Mouse (Mus musculus): ENCODE results near the gene Psmb11.
A peak's percentile ranks its signal among the peaks of the same experiment; 100 is the strongest.
"Not testable (repeated sequence)": the region's sequence is repeated elsewhere in the genome, so short reads cannot be mapped to it uniquely, and the experiment has no call there.

Gene Psmb11

GRCm38 (mm10) chr14:54603686-54604085 lies 17.5 kb upstream of the Psmb11 start:
- no peak for DNase-seq (ENCODE audit: low spot score)

GRCm38 (mm10) chr14:54605752-54606321 lies 15.4 kb upstream of the Psmb11 start, which contains the start of gene 4931414P19Rik:
4931414P19Rik (minus strand) TSS chr14:54605993.
- DNase-seq (ENCODE audit: low spot score) = peak; percentile 86

- DNase-seq (ENCODE audit: low spot score) = no peak
Observed at GRCm38 (mm10) chr14:54607226-54607625, 14.0 kb upstream of the Psmb11 start.

DNA sequence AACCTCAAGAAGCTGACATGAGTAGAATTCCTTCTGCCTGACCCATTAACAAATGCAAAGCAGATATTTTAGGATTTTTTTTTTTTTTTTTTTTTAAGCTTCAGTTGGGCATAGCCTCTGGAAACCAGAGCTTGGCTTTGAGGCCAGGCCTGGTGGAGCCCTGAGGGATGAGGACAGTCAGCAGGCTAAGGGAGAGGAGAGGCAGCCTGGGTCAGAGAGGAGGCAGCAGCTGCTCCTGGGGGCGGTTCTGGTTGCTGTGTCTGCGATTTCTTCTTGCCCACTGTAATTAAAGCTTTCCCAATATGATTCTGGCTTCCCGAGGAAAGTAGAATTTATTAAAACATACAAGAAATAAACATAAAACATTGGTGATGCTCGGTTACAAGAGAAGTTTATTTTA lies 12.0 kb upstream of the Psmb11 start:
- DNase-seq (ENCODE audit: low spot score) = no peak

GRCm38 (mm10) chr14:54609962-54610361 lies 11.3 kb upstream of the Psmb11 start:
- DNase-seq (ENCODE audit: low spot score) = peak; percentile 33

DNA sequence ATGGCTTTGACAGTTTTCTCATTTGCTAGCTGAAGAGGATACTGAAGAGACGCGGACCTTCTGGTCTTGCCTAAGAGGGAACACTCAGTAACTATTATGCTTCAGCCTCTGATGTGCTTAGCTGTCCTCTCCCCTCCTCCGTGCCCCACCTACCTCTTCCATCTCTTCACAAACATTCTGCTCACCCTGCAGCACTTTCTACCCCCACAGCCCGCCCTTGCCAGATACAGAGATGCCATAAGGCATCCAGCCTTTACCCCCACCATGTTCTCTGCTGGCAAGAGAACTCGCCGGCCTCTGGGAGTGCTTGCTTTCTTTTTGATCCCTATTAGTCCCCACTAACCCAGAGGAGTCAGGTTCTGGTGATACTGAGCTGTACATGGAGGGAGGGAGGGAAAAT lies 10.6 kb upstream of the Psmb11 start:
- no peak for DNase-seq (ENCODE audit: low spot score)

DNA sequence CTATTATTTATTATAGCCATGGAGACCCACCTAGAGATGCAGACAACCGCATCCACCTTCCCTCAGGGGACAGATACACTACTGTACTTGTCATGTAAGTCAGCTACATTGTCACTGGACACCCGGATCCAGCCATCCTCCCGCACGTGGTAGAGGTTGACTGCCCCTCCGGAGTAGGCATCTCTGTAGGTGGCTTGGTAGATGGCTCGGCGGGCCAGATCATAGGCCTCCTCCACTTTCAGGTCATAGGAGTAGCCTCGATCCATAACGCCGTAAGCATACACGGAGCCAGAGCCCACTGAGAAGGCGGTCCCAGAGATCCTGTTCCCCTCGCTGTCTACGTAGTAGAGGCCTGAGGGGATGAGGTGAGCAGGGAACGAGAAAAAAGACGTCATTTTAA lies 7.1 kb upstream of the Psmb11 start:
- DNase-seq (ENCODE audit: low spot score) = not testable (repeated sequence)

- no peak for DNase-seq (ENCODE audit: low spot score)
Observed at GRCm38 (mm10) chr14:54616226-54616825, 4.9 kb upstream of the Psmb11 start.

GRCm38 (mm10) chr14:54617152-54617896 lies 3.9 kb upstream of the Psmb11 start:
- no peak for DNase-seq (ENCODE audit: low spot score)

GRCm38 (mm10) chr14:54617897-54618365 lies 3.3 kb upstream of the Psmb11 start, which contains the start of gene Psmb5:
Psmb5 (minus strand) TSS chr14:54618022.
- DNase-seq (ENCODE audit: low spot score) = peak; percentile 89

GRCm38 (mm10) chr14:54623334-54623733 lies 2.1 kb downstream of the Psmb11 start:
- no peak for DNase-seq (ENCODE audit: low spot score)

DNA sequence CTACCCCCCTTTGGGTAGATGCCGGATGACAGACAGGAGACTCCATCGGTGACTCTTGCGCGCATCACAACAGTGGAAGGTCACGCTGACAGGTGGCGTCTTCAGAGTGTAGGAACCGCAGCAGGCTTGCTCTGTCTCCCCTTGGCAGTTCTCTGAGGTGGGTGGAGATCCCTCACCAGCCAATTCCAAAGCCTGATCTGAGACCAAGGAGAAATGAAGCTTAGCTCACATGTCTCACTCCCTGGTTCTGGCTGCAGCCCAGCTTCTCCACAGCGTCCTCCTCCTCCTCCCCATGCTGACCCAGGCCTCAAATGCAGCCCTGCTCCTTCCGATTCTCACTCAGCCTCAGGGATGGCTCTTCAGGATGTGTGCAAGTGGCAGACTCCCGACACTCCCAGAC lies 3.7 kb downstream of the Psmb11 start:
- no peak for DNase-seq (ENCODE audit: low spot score)

- DNase-seq (ENCODE audit: low spot score) = no peak
Observed at GRCm38 (mm10) chr14:54628103-54628502, 6.9 kb downstream of the Psmb11 start.

- DNase-seq (ENCODE audit: low spot score) = no peak
Observed at GRCm38 (mm10) chr14:54629797-54630196, 8.6 kb downstream of the Psmb11 start.

GRCm38 (mm10) chr14:54630583-54631239 lies 9.5 kb downstream of the Psmb11 start:
- no peak for DNase-seq (ENCODE audit: low spot score)

- no peak for DNase-seq (ENCODE audit: low spot score)
Observed at GRCm38 (mm10) chr14:54631240-54631599, 10.0 kb downstream of the Psmb11 start.

DNA sequence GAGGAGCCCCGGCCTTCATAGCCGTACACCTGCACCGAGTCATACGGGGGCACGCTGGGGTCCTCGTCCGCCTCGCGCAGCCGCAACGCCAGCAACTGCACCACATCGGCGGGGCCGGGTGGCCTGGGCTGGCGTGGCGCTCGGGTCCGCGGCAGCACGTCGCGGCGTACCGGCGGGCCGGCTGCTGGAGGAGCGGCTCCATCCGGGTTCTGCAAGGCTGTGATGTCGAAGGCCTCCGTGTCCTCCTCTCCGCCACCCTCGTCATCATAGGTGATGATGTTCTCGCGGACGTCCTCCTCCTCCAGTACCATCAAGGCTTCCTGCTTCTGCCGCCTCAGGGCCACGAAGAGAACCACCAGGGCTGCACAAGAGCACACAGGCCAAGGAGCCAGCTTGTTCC lies 11.0 kb downstream of the Psmb11 start:
- DNase-seq (ENCODE audit: low spot score) = no peak

- DNase-seq (ENCODE audit: low spot score) = no peak
Observed at GRCm38 (mm10) chr14:54634182-54634581, 12.9 kb downstream of the Psmb11 start.

- peak; percentile 35 for DNase-seq (ENCODE audit: low spot score)
Observed at GRCm38 (mm10) chr14:54636954-54637353, 15.7 kb downstream of the Psmb11 start.

DNA sequence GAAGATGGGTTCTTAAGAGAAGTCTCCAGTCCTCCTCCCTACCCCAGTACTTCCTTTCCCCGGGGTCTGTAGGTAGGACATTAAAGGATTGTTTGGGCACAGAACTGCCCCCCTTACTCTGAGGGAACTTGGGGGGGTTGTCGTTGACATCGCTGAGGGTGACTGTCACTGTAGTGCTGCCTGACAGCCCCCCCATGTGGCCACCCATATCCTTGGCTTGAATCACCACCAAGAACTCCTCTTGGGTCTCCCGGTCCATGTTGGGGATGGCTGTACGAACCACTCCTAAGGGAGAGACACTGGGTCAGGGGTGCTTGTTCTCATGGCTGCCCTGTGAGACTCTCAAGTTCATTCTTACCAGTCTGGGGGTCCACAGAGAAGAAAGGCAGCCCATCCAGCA lies 17.0 kb downstream of the Psmb11 start:
- no peak for DNase-seq (ENCODE audit: low spot score)

GRCm38 (mm10) chr14:54640121-54640520 lies 18.9 kb downstream of the Psmb11 start:
- no peak for DNase-seq (ENCODE audit: low spot score)

GRCm38 (mm10) chr14:54640946-54641304 lies 19.7 kb downstream of the Psmb11 start, which contains the start of gene Gm17606:
Gm17606 (plus strand) TSS chr14:54640952.
- DNase-seq (ENCODE audit: low spot score) = no peak

Measured in urinary bladder, postnatal 14 days (tissue).